Mouse (Mus musculus) Patski (cell line): Measurements from ENCODE around the gene Tmem273. TPM values are rescaled to one million over a fixed set of nuclear protein-coding genes. Genes with fewer than 3 reads are reported as not detected.

Source experiments
- ATAC-seq: fragments of 100-300 bp; one replicate; pipeline ENCODE4 v1.8.0; 2021
- CTCF ChIA-PET: fragments of 350-600 bp; sonication (Branson Sonifier 250); formaldehyde crosslinking; loops from one replicate; lab custom pipeline; 2022; ENCODE audit warnings: inconsistent platforms; lab: Charles Lee
- POLR2A ChIA-PET: fragments of 350-600 bp; sonication (Branson Sonifier 250); formaldehyde crosslinking; loops from one replicate; lab custom pipeline; 2022; ENCODE audit warnings: antibody characterized with exemption, inconsistent platforms; lab: Charles Lee
- DNase-seq: peaks from one replicate; pipeline ENCODE4 v3.0.0-alpha.2; 2011; ENCODE audit warnings: low read depth, low spot score
- H3K27me3 ChIP-seq: fragments of 371-371 bp; one replicate; pipeline ENCODE4 v1.5.1; 2021
- CTCF ChIP-seq: fragments of 100-300 bp; IDR thresholded peaks from one replicate; pipeline ENCODE4 v1.5.1; 2021
- in situ Hi-C: fragments of 300-500 bp; cut with MboI; formaldehyde crosslinking; loops from 3 replicates; pipeline ENCODE4 v1.11.1; 2018; ENCODE audit warnings: low pct_unique_long_range_greater_than_20kb, mixed read lengths
- polyA plus RNA-seq: library from polyadenylated mRNA; unstranded; gene quantifications from one replicate; pipeline ENCODE4 v1.2.3, GENCODE M21; 2021

Gene Tmem273
- polyA plus RNA-seq, 1 experiment from 2014 or later = not detected

- no peak for TF ChIP-seq CTCF
- ATAC-seq (no peak), DNase-seq (no peak)
- CTCF ChIA-PET = no interaction called here
- peaks cover 19% of the 10 kb centered on the region for H3K27me3 ChIP-seq
- POLR2A ChIA-PET = no interaction called here
- in situ Hi-C loops = no loop called here
Observed at GRCm38 (mm10) chr14:32827994-32828650, 42.4 kb downstream of the Tmem273 start.

- ChIA-PET POLR2A (no interaction called here), CTCF (no interaction called here)
- ATAC-seq (no peak), DNase-seq (no peak)
- TF ChIP-seq CTCF = no peak
- in situ Hi-C loops = no loop called here
- H3K27me3 ChIP-seq = peaks cover 24% of the 10 kb centered on the region
Observed at GRCm38 (mm10) chr14:32833847-32834246, 48.1 kb downstream of the Tmem273 start, which contains the start of gene Fam170b. Gene Fam170b (plus strand): TSS chr14:32833962.

GRCm38 (mm10) chr14:32835181-32835580, 49.4 kb downstream of the Tmem273 start:
- CTCF ChIA-PET = no interaction called here
- ATAC-seq (no peak), DNase-seq (no peak)
- POLR2A ChIA-PET = no interaction called here
- no peak for TF ChIP-seq CTCF
- H3K27me3 ChIP-seq = peaks cover 31% of the 10 kb centered on the region
- in situ Hi-C loops = no loop called here

GRCm38 (mm10) chr14:32835596-32835995, 49.8 kb downstream of the Tmem273 start:
- peaks cover 31% of the 10 kb centered on the region for H3K27me3 ChIP-seq
- no peak for TF ChIP-seq CTCF
- no peak for ATAC-seq
- DNase-seq = no peak
- in situ Hi-C loops = no loop called here
- CTCF ChIA-PET = no interaction called here
- POLR2A ChIA-PET = no interaction called here

- H3K27me3 ChIP-seq = peaks cover 35% of the 10 kb centered on the region
- ChIA-PET POLR2A (no interaction called here), CTCF (no interaction called here)
- no peak for TF ChIP-seq CTCF
- in situ Hi-C loops = no loop called here
- no peak for DNase-seq
- no peak for ATAC-seq
Observed at GRCm38 (mm10) chr14:32836191-32836590, 50.4 kb downstream of the Tmem273 start.

GRCm38 (mm10) chr14:32842052-32842451, 56.3 kb downstream of the Tmem273 start:
- peaks cover 17% of the 10 kb centered on the region for H3K27me3 ChIP-seq
- ChIA-PET CTCF (no interaction called here), POLR2A (no interaction called here)
- in situ Hi-C loops = no loop called here
- no peak for TF ChIP-seq CTCF
- DNase-seq (no peak), ATAC-seq (no peak)

DNA sequence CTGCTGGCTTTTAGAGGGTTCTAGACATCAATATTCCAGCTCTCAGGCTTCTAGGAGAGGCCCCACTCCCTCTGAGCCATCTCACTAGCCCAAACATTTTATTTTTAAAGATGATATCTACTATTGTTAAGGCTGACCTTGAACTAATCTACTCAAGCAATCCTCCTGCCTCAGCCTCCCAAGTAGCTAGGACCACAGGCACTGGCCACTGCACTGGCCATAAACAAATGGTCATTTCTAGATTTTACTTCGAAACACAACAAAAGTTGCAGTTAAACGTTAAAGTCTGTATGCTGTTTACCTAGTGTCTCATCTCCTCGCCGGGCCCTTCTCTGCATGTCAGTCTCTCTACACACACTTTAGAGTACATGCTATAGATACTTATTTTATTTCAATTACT, 68.3 kb downstream of the Tmem273 start:
- no peak for TF ChIP-seq CTCF
- ChIA-PET CTCF (no interaction called here), POLR2A (no interaction called here)
- peaks cover 10% of the 10 kb centered on the region for H3K27me3 ChIP-seq
- in situ Hi-C loops = no loop called here
- DNase-seq (no peak), ATAC-seq (no peak)

DNA sequence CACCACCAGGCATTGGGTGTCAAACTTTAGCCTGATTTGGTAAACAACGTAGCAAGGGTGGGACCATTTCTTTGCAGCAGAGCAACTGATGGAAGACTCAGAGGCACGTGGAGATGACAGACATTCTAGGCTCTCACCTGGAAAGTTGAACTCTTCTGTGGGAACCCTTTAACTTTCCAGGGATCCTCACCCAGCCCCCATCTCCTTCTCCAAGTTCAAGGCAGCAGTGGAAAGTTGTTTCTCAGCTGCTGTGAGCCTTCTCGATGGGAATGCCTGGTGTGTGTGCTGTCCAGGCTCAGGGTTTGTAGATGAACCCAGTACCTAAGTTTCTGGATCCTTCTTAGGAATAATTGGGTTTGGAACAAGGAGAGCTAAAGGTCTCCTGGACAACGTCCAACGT, 70.5 kb downstream of the Tmem273 start:
- ChIA-PET CTCF (no interaction called here), POLR2A (no interaction called here)
- DNase-seq (no peak), ATAC-seq (no peak)
- in situ Hi-C loops = no loop called here
- TF ChIP-seq CTCF = no peak
- H3K27me3 ChIP-seq = peaks cover 12% of the 10 kb centered on the region

- ATAC-seq (no peak), DNase-seq (no peak)
- POLR2A ChIA-PET = no interaction called here
- in situ Hi-C loops = no loop called here
- peaks cover 17% of the 10 kb centered on the region for H3K27me3 ChIP-seq
- TF ChIP-seq CTCF = no peak
- CTCF ChIA-PET = no interaction called here
Observed at GRCm38 (mm10) chr14:32856681-32857328, 71.0 kb downstream of the Tmem273 start, which contains the start of gene Vstm4. Gene Vstm4 (plus strand): TSS chr14:32856756.

DNA sequence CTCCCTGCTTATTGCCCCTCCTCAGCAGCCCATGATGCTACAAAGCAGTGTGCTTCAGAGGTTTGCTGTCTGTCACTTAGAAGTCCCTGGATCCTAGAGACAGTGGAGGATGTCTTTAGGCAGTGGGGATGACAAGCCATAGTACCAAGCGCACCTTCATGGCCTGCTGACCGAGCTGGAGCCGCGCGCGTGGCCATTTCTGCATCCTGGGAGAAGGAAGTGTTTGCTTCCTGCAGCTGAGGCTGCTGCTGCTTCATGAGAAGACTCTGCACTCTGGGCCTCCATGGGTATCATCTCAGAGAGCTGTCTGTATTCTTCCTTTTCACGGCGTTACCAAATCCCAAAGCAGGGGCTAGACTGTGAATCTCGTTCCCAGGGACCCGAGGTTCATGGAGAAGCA, 72.6 kb downstream of the Tmem273 start:
- ATAC-seq = no peak
- CTCF ChIA-PET = no interaction called here
- peaks cover 23% of the 10 kb centered on the region for H3K27me3 ChIP-seq
- TF ChIP-seq CTCF = no peak
- no peak for DNase-seq
- POLR2A ChIA-PET = no interaction called here
- in situ Hi-C loops = no loop called here

GRCm38 (mm10) chr14:32858941-32859510, 73.3 kb downstream of the Tmem273 start:
- H3K27me3 ChIP-seq = peaks cover 27% of the 10 kb centered on the region
- ChIA-PET CTCF (no interaction called here), POLR2A (no interaction called here)
- DNase-seq (no peak), ATAC-seq (no peak)
- TF ChIP-seq CTCF = no peak
- in situ Hi-C loops = no loop called here
